16 mouse cellular contexts compared by ENCODE assay signal in genomic region chr11:121645394-121645793, GRCm38 (mm10).
"Had no signal": no experiment of that assay in that cellular context is flagged by ENCODE, and none has a peak within 500 bp of the region (broad histone marks: within the 10 kb centered on the region; RNA-seq: fewer than 3 reads in every experiment).

No protein-coding gene starts in this region.

- H3K4me1 ChIP-seq: midbrain, embryonic 12.5 days; neural tube, embryonic 12.5 days had no signal

- H3K9me3 ChIP-seq: midbrain, embryonic 12.5 days; neural tube, embryonic 12.5 days had no signal

- ATAC-seq: midbrain, embryonic 16.5 days had no signal

- H3K4me3 ChIP-seq: midbrain, embryonic 12.5 days; neural tube, embryonic 12.5 days had no signal

- H3K27ac ChIP-seq: midbrain, embryonic 12.5 days; neural tube, embryonic 12.5 days had no signal

- DNase-seq: lung, adult 18-20 months; lung, embryonic 14.5 days; lung, postnatal 10 days; lung, postnatal 4 days; midbrain, embryonic 14.5 days; retina, postnatal 1 day; right cerebral cortex, adult 18-20 months; right cerebral cortex, postnatal 25 days; right cerebral cortex, postnatal 4 days; spleen, adult 18-20 months; thymus, adult 2 months; thymus, postnatal 25 days; thymus, postnatal 4 days had no signal

- H3K36me3 ChIP-seq: neural tube, embryonic 12.5 days had no signal

- H3K27me3 ChIP-seq: midbrain, embryonic 12.5 days; neural tube, embryonic 12.5 days had no signal

- H3K4me2 ChIP-seq: lung, embryonic 14.5 days; midbrain, embryonic 12.5 days; neural tube, embryonic 12.5 days had no signal

- H3K9ac ChIP-seq: lung, embryonic 14.5 days; midbrain, embryonic 12.5 days; neural tube, embryonic 12.5 days had no signal
